Mouse (Mus musculus) liver, postnatal 0 days (tissue): ENCODE data around the gene Vcan. TPM values are rescaled to one million over a fixed set of nuclear protein-coding genes. Genes with fewer than 3 reads are reported as not detected.
A peak's percentile ranks its signal among the peaks of the same experiment; 100 is the strongest.
"Not testable (repeated sequence)": the region's sequence is repeated elsewhere in the genome, so short reads cannot be mapped to it uniquely, and the experiment has no call there.

Experiments used
- ATAC-seq: fragments of 200-750 bp; cut with Nextera tagmentation; 2 replicates; pipeline ENCODE4 v1.8.0; 2017; ENCODE audit warnings: mild to moderate bottlenecking, moderate library complexity
- DNase-seq: peaks from one replicate; pipeline ENCODE4 v3.0.0-alpha.2; 2016
- H3K27ac ChIP-seq: fragments of 300-500 bp; sonication (generic); 2 replicates; pipeline ENCODE4 v1.5.1; 2014; ENCODE audit warnings: antibody characterized with exemption, moderate library complexity, mild to moderate bottlenecking, low read depth
- H3K27me3 ChIP-seq: fragments of 300-500 bp; sonication (generic); 2 replicates; pipeline ENCODE4 v1.6.1; 2014; ENCODE audit warnings: low read length, control low read depth, mixed read lengths; ENCODE audit not compliant: insufficient read depth
- H3K36me3 ChIP-seq: fragments of 300-500 bp; sonication (generic); replicated peaks from 2 replicates; pipeline ENCODE4 v1.6.1; 2014; ENCODE audit warnings: mild to moderate bottlenecking, control low read depth, low read length, moderate library complexity, mixed read lengths; ENCODE audit not compliant: insufficient read depth
- H3K4me1 ChIP-seq: fragments of 300-500 bp; sonication (generic); 2 replicates; pipeline ENCODE4 v1.6.1; 2014; ENCODE audit warnings: antibody characterized with exemption, mild to moderate bottlenecking, control low read depth; ENCODE audit not compliant: insufficient read depth
- H3K4me2 ChIP-seq: fragments of 300-500 bp; sonication (generic); 2 replicates; pipeline ENCODE4 v1.6.1; 2014; ENCODE audit warnings: low read depth, mild to moderate bottlenecking, low read length, moderate library complexity, mixed read lengths
- H3K4me3 ChIP-seq: fragments of 300-500 bp; sonication (generic); 2 replicates; pipeline ENCODE4 v1.5.1; 2014; ENCODE audit warnings: low read depth, low read length
- H3K9ac ChIP-seq: fragments of 300-500 bp; sonication (generic); replicated peaks from 2 replicates; pipeline ENCODE4 v1.6.1; 2014; ENCODE audit warnings: mild to moderate bottlenecking, moderate library complexity
- H3K9me3 ChIP-seq: fragments of 300-500 bp; sonication (generic); 2 replicates; pipeline ENCODE4 v1.6.1; 2016; ENCODE audit warnings: mild to moderate bottlenecking, control low read depth, low read length, mixed read lengths
- CTCF ChIP-seq: sonication (generic); IDR thresholded peaks from 2 replicates; pipeline ENCODE4 v1.5.1; 2016; ENCODE audit warnings: antibody characterized with exemption, low read depth
- EP300 ChIP-seq: IDR thresholded peaks from 2 replicates; pipeline ENCODE4 v1.6.1; 2016; ENCODE audit warnings: antibody characterized with exemption, low read depth, mild to moderate bottlenecking
- WGBS: fragments of 180-500 bp; shearing (Covaris S2); extraction: QIAGEN DNeasy Blood & Tissue Kit; methylation state at CpG from one replicate; pipeline ENCODE4 v1.1.7; 2014; ENCODE audit not compliant: insufficient replicate concordance; 5-methylcytosine and 5-hydroxymethylcytosine counted together
- polyA plus RNA-seq: library from polyadenylated mRNA; unstranded; fragments of >200 nt; fragmentation: Nextera tagmentation; extraction: Ambion mirVana; gene quantifications from 2 replicates; pipeline ENCODE4 v1.2.1, GENCODE M21; 2015

The Vcan gene
- polyA plus RNA-seq, 1 experiment from 2014 or later, result 0.89 TPM

GRCm38 (mm10) chr13:89777146-89777545, 34.8 kb upstream of the Vcan start:
- TF ChIP-seq EP300, result no peak
- no peak for TF ChIP-seq CTCF
- no peak for ATAC-seq
- Histone ChIP-seq H3K27ac (no peak overlapping the region), H3K27me3 (no peaks in the 10 kb centered on the region), H3K4me2 (no peak overlapping the region), H3K9ac (no peak overlapping the region), H3K36me3 (no peaks in the 10 kb centered on the region), H3K4me3 (no peak overlapping the region), H3K9me3 (no peaks in the 10 kb centered on the region), H3K4me1 (no peaks in the 10 kb centered on the region)
- 90% methylated on average over 1 of the region's 1 CpGs for WGBS
- DNase-seq, result no peak

DNA sequence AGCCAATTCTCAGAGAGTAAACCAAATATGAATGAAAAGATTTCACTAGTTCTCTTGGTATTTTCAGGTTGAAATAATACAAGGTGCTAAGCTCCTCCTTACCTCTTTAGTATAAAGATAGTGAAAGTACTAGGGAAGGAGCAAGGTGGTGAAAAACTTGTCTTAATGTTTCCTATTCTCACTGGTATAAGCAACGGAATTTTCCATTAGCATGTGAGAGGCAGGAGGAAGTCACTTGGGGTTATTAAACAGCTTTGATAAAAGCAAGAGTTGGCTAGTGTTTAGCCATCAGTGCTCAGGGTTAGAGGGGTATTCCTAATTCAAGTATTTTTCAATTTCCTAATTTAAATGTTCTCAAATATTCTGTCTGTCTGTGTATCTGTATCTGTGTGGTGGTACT, 24.2 kb upstream of the Vcan start:
- no peaks in the 10 kb centered on the region for H3K36me3 ChIP-seq
- no peaks in the 10 kb centered on the region for H3K27me3 ChIP-seq
- H3K9ac ChIP-seq, result no peak overlapping the region
- no peak for ATAC-seq
- no peak for TF ChIP-seq EP300
- no peak for TF ChIP-seq CTCF
- no peaks in the 10 kb centered on the region for H3K4me1 ChIP-seq
- DNase-seq, result no peak
- no peak overlapping the region for H3K4me2 ChIP-seq
- no peak overlapping the region for H3K4me3 ChIP-seq
- no peak overlapping the region for H3K27ac ChIP-seq
- WGBS, result 45% methylated on average over 1 of the region's 1 CpGs
- H3K9me3 ChIP-seq, result no peaks in the 10 kb centered on the region

DNA sequence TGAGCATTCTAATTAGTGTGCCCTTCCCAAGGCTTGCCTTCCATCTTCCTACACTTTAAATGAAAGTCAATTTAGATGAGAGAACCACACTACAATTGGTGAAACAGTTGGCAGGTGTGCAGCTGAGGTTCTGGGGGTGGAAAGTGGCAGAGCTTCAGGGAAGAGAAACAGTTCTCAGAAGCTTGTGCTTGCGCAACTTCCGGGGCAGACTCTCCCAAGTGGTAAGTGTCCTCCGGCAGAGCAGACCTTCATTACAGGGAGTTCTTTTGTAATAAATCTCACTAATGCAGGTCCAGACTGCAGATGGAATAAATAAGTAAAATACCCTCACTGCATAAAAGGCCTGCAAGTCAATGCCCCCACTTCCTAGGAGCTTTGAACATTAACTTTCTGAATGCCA, 23.7 kb upstream of the Vcan start:
- Histone ChIP-seq H3K9me3 (no peaks in the 10 kb centered on the region), H3K4me3 (no peak overlapping the region), H3K4me2 (no peak overlapping the region), H3K4me1 (no peaks in the 10 kb centered on the region), H3K27me3 (no peaks in the 10 kb centered on the region), H3K27ac (no peak overlapping the region), H3K9ac (no peak overlapping the region), H3K36me3 (no peaks in the 10 kb centered on the region)
- TF ChIP-seq CTCF (no peak), EP300 (no peak)
- ATAC-seq, result no peak
- 64% methylated on average over 3 of the region's 3 CpGs for WGBS
- DNase-seq, result no peak

- H3K9ac ChIP-seq, result no peak overlapping the region
- ATAC-seq, result no peak
- DNase-seq, result no peak
- H3K4me1 ChIP-seq, result no peaks in the 10 kb centered on the region
- H3K36me3 ChIP-seq, result no peaks in the 10 kb centered on the region
- 57% methylated on average over 3 of the region's 3 CpGs for WGBS
- no peaks in the 10 kb centered on the region for H3K27me3 ChIP-seq
- no peak overlapping the region for H3K4me3 ChIP-seq
- no peaks in the 10 kb centered on the region for H3K9me3 ChIP-seq
- no peak overlapping the region for H3K27ac ChIP-seq
- no peak for TF ChIP-seq CTCF
- TF ChIP-seq EP300, result no peak
- no peak overlapping the region for H3K4me2 ChIP-seq
These were observed 20.0 kb upstream of the Vcan start for GRCm38 (mm10) chr13:89762339-89762738.

DNA sequence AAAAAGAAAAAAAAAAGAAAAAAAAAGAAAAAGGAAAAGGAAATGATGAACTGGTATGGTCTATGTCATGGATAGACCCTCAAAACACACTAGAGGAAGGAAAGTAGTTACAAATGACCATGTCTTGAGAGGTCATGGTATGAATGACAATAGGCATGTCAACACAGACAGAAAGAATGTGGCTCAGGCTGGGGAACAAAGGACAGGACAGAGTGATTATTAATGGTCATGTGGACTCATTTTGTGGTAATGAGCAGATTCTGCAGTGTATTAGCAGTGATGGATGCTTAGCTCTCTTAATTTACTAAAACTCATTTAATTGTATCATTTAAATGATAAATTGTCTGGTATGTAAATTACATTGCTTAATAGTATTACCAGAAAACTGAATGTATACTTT, 14.0 kb upstream of the Vcan start:
- no peaks in the 10 kb centered on the region for H3K36me3 ChIP-seq
- H3K27ac ChIP-seq, result no peak overlapping the region
- H3K9ac ChIP-seq, result no peak overlapping the region
- no peak for TF ChIP-seq EP300
- no peak for TF ChIP-seq CTCF
- H3K4me1 ChIP-seq, result no peaks in the 10 kb centered on the region
- DNase-seq (no peak), ATAC-seq (no peak)
- H3K4me2 ChIP-seq, result no peak overlapping the region
- H3K27me3 ChIP-seq, result no peaks in the 10 kb centered on the region
- H3K9me3 ChIP-seq, result no peaks in the 10 kb centered on the region
- no peak overlapping the region for H3K4me3 ChIP-seq

DNA sequence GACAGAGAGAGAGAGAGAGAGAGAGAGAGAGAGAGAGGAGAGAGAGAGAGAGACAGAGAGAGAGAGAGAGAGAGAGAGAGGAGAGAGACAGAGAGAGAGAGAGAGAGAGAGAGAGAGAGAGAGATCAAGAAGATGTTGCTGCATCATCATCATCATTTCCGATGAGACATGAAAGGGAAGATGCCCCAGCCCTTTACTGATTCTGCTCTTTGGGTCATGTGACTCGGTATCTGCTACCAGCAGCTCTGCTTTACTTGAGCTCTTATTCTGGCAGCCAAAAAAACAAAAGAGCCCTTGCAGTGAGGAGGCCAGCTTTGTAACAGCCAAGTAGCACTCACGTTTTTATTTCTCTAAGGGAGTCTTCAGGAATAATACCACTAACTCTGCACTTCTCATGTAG, 8.3 kb upstream of the Vcan start:
- not testable (repeated sequence) for H3K36me3 ChIP-seq, H3K4me2 ChIP-seq, DNase-seq, ATAC-seq, H3K4me3 ChIP-seq, H3K9me3 ChIP-seq, H3K27ac ChIP-seq, H3K9ac ChIP-seq, H3K4me1 ChIP-seq, H3K27me3 ChIP-seq
- 35% methylated on average over 3 of the region's 3 CpGs for WGBS

DNA sequence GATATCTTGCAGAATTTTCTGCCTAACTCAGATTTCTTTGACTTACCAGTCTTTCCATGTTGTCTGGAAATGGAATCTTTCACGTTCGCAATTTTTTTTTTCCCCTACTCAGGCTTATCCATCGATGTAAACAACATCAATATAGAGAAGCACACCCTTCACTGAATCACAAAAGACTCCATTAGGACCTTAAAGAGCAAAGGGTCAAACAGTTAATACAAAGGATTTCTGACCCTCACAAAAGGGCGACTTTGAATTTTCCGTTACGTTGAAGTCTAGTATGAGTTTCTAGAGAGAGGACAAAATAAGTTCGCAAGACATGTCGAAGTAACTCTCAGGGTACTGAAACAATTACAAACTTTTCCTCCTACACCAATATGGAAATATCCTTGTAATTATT, 892 bp upstream of the Vcan start:
- WGBS, result 32% methylated on average over 8 of the region's 8 CpGs
- Histone ChIP-seq H3K4me2 (0 out of 2 replicates have a peak overlapping the region, but pooled peaks have one; percentile 79), H3K4me1 (peaks cover 23% of the 10 kb centered on the region), H3K36me3 (no peaks in the 10 kb centered on the region), H3K9ac (no peak overlapping the region), H3K27me3 (peaks cover 26% of the 10 kb centered on the region), H3K4me3 (no peak overlapping the region), H3K27ac (no peak overlapping the region), H3K9me3 (no peaks in the 10 kb centered on the region)
- DNase-seq (no peak), ATAC-seq (no peak)
- TF ChIP-seq CTCF (no peak), EP300 (no peak)
